Mouse (Mus musculus) kidney, embryonic 15.5 days (tissue): Measurements from ENCODE around the gene Gm7879. TPM values are rescaled to one million over a fixed set of nuclear protein-coding genes. Genes with fewer than 3 reads are reported as not detected.

Experiments
- ATAC-seq: fragments of 200-750 bp; cut with Nextera tagmentation; replicated peaks from 2 replicates; pipeline ENCODE4 v1.8.0; 2017; ENCODE audit warnings: moderate TSS enrichment; ENCODE audit not compliant: low FRiP score
- H3K27ac ChIP-seq: fragments of 300-500 bp; sonication (generic); 2 replicates; pipeline ENCODE4 v1.5.1; 2015; ENCODE audit warnings: mild to moderate bottlenecking, inconsistent platforms
- H3K27me3 ChIP-seq: fragments of 300-500 bp; sonication (generic); 2 replicates; pipeline ENCODE4 v1.6.1; 2015; ENCODE audit warnings: inconsistent platforms
- H3K36me3 ChIP-seq: fragments of 300-500 bp; sonication (generic); 2 replicates; pipeline ENCODE4 v1.6.1; 2015; ENCODE audit warnings: inconsistent platforms
- H3K4me1 ChIP-seq: fragments of 300-500 bp; sonication (generic); 2 replicates; pipeline ENCODE4 v1.6.1; 2015; ENCODE audit warnings: inconsistent platforms
- H3K4me2 ChIP-seq: fragments of 300-500 bp; sonication (generic); 2 replicates; pipeline ENCODE4 v1.6.1; 2015; ENCODE audit warnings: moderate library complexity, mild to moderate bottlenecking, inconsistent platforms
- H3K4me3 ChIP-seq: fragments of 300-500 bp; sonication (generic); replicated peaks from 2 replicates; pipeline ENCODE4 v1.5.1; 2015; ENCODE audit warnings: mild to moderate bottlenecking, inconsistent platforms
- H3K9ac ChIP-seq: fragments of 300-500 bp; sonication (generic); 2 replicates; pipeline ENCODE4 v1.6.1; 2015; ENCODE audit warnings: mild to moderate bottlenecking, inconsistent platforms
- H3K9me3 ChIP-seq: fragments of 300-500 bp; sonication (generic); replicated peaks from 2 replicates; pipeline ENCODE4 v1.6.1; 2016; ENCODE audit warnings: inconsistent platforms
- WGBS: fragments of 180-500 bp; shearing (Covaris S2); methylation state at CpG from one replicate; pipeline ENCODE4 v1.1.7; 2015; ENCODE audit warnings: mixed read lengths; 5-methylcytosine and 5-hydroxymethylcytosine counted together
- polyA plus RNA-seq: library from polyadenylated mRNA; unstranded; fragments of >200 nt; fragmentation: Nextera tagmentation; extraction: Ambion mirVana; gene quantifications from 2 replicates; pipeline ENCODE4 v1.2.1, GENCODE M21; 2015

Gm7879 gene
- polyA plus RNA-seq, 1 experiment from 2014 or later = 0.83 TPM

- no peaks in the 10 kb centered on the region for H3K9me3 ChIP-seq
- WGBS = 79% methylated on average over 3 of the region's 3 CpGs
- no peak overlapping the region for H3K4me2 ChIP-seq
- H3K27me3 ChIP-seq = no peaks in the 10 kb centered on the region
- no peaks in the 10 kb centered on the region for H3K36me3 ChIP-seq
- H3K9ac ChIP-seq = no peak overlapping the region
- H3K27ac ChIP-seq = no peak overlapping the region
- no peak overlapping the region for H3K4me3 ChIP-seq
- ATAC-seq = no peak
- H3K4me1 ChIP-seq = no peaks in the 10 kb centered on the region
Measured at GRCm38 (mm10) chr5:43959884-43960440, 47.0 kb downstream of the Gm7879 start.

GRCm38 (mm10) chr5:43961056-43961455 is 48.1 kb downstream of the Gm7879 start:
- ATAC-seq = no peak
- WGBS = 95% methylated on average over 3 of the region's 3 CpGs

More at GRCm38 (mm10) chr5:43961056-43961455, 48.1 kb downstream of the Gm7879 start:
- H3K9ac ChIP-seq = no peak overlapping the region
- H3K36me3 ChIP-seq = no peaks in the 10 kb centered on the region
- H3K4me1 ChIP-seq = no peaks in the 10 kb centered on the region
- H3K27ac ChIP-seq = no peak overlapping the region
- no peaks in the 10 kb centered on the region for H3K9me3 ChIP-seq
- H3K4me2 ChIP-seq = no peak overlapping the region
- no peaks in the 10 kb centered on the region for H3K27me3 ChIP-seq
- no peak overlapping the region for H3K4me3 ChIP-seq

Other genes with a start within 250 kb of the Gm7879 start
- gene Bst1, start 94.3 kb upstream of the Gm7879 start, polyA plus RNA-seq = 0.55 TPM in 1 of 2 replicates, not detected in the other
- 54.8 and 56.7 TPM in 2 replicates for gene Fbxl5, start 91.5 kb upstream of the Gm7879 start, polyA plus RNA-seq
- 30.2 and 33.8 TPM in 2 replicates for gene Cd38, start 44.6 kb upstream of the Gm7879 start, polyA plus RNA-seq
- 5.1 and 6.6 TPM in 2 replicates for gene Fgfbp1, start 68.6 kb downstream of the Gm7879 start, polyA plus RNA-seq
- gene Prom1, start 188.9 kb downstream of the Gm7879 start, polyA plus RNA-seq = 78.1 and 79.1 TPM in 2 replicates